Mouse (Mus musculus) embryo, embryonic 9.5 days (tissue): ENCODE measurements around the gene Reln.

Experiments used
- DNase-seq: peaks from one replicate; pipeline ENCODE4 v3.0.0-alpha.2; 2017; ENCODE audit errors: extremely low spot score

The Reln gene

DNA sequence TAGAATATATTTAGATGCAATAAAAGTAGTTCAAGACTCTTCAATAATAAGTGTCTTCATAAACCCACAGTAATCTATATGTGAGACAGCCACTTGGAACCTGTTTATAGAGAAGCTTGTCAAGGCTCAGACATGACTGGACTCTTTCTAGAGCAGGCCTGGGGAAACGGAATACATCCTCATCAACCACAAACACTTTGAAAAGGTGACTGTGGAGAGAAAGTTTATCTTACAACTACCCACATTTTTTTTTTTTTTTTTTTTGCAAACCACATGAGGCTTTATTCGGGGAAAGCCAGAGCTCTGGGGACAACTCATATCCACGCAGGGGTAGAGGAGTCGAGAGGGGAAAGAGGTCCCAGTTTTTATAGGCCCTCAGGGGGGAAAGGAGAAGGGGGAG, 36.6 kb downstream of the Reln start:
- DNase-seq, result no peak

DNA sequence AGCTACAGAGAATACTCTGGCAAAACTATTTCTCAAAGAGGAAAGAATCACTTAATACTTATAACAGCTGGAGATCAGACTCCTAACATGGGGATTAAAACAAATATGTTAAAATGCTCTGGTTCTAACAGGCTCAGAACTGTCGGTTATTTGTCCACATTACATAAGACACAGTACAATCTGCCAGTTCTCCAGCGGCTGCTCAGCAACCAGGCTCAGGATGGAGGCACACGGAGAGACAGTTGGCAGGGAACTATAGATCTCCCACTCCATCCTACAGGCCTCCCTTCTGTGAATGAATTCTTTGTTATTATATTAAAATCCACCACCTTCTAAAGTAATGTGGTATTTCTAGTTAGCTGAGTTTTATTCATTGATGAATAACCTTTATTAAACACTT, 37.4 kb downstream of the Reln start:
- DNase-seq, result no peak

DNA sequence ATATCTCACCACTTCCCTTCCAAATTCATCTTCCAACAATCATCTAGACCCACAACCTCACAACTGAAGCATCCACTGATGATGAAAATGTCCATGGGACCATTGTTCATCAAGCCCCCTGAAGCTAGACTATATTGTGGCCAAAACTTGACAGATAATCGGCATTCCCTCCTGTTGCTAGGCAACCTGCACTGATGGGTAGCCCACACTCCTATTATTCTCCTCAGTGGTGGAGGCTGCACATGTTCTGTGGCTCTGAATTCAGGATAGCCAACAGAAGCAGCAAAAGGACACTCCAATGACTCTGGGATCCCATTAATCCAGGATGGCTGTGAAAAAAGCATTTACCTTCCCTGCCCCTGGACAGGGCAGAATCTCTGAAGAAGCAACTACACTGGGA, 40.8 kb downstream of the Reln start:
- DNase-seq, result peak; percentile 12

DNA sequence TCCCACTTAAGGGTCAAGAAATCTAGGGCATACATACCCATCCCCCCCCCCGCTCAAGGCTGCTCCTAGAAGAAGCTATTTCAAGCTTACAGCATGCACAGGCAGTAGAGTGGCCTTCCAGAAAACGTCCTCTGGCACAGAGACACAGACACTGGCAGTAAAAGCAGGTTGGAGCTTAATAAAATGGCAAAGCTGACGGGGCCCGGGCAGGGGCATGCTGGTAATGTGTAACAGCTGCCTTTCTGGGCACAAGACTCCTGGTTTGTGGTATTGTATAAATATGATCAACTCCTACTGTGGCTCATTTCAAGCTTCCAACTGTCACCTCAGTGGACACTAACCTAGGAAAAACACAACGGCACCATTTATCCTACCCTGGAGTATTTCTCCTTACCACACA, 42.2 kb downstream of the Reln start:
- no peak for DNase-seq

DNA sequence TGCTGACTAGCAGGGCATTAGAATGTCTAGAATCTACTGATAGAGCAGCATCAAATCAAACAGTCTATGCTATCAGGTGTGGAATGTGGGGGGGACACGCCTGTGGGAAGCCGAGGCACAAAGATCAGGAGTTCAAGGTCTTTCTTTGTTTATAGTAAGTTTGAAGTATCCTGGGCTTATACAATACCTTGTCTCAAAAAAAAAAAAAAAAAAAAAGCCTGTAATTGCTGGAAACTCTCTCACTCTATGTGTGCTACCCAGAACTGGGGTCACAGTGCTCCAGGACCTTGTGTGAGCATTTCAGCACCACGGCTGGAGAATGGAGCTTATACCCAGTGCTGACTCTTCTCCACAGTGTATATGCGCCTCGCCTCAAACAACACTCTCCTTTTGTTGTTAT, 43.7 kb downstream of the Reln start:
- no peak for DNase-seq

DNA sequence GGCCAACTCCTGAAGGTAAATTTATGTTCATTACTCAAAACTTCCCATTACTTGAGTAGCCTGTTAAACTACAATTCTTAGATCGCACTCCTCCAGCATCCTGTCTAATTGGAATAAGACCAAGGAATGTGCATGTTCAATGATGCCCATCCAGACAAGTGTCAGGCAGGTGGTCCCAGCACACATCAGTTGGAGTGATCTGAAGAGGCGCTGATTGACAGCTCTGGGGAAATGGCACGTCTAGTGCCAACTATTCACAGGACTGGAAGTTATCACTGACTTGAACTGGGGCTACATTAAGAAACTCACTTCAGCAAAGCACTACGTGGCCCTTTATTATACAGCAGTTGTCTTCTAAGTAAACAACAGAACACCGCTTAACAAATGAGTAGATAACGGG, 44.5 kb downstream of the Reln start:
- no peak for DNase-seq

DNA sequence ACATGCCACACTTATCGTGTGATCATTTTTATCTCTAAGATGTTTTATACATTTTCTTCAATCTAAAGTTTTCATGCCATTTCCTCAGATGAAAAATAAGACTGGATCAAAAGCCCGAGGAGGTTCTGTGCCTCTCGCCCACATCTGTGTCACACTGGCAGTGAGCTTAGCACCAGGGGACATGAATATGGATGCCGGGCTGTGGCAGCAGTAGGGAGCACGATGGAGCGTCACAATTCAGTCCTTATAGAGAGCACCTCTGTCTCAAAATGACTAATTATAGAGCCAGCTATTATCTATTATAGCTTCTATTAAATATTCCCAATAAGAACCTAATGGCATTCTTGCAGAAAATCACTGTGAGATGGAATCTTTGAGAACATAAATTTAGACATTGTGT, 49.3 kb downstream of the Reln start:
- no peak for DNase-seq

DNA sequence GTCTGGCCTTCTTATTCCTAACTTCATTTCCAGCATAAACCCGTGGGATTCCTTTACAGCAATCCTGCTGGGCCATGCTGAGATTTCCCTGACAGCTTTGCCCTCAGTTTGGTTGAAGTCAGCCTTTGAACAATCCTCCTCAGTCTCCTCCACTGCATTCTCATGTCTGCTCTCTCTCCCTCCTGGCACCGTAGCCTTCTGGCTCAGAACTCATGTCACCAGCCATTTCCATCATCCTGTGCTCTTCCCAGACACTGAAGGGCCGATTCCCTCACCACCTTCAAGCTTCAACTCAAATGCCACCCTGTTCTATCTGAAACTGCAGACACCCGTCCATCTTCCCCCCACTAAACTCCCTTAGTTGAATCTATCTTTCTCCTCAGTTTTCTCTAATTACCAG, 53.1 kb downstream of the Reln start:
- DNase-seq, result no peak

DNA sequence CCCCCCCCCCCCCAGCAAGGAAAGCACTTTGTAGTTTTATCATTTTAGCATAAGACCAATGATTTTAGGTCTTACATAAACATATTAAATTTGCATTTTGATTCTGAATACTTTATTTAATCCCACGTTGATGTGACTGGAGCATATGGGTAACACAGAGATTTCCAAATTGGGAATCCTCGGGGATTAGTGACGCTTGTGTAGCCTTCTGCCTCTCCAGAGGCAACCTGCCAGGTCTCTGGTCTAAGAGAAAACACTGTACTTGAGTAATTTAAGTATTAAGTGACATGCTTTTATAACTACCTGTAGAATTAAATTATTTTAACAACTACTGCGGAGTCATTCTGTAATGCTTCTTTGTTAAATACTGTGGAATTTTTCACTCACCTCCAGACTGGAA, 59.1 kb downstream of the Reln start:
- no peak for DNase-seq

DNA sequence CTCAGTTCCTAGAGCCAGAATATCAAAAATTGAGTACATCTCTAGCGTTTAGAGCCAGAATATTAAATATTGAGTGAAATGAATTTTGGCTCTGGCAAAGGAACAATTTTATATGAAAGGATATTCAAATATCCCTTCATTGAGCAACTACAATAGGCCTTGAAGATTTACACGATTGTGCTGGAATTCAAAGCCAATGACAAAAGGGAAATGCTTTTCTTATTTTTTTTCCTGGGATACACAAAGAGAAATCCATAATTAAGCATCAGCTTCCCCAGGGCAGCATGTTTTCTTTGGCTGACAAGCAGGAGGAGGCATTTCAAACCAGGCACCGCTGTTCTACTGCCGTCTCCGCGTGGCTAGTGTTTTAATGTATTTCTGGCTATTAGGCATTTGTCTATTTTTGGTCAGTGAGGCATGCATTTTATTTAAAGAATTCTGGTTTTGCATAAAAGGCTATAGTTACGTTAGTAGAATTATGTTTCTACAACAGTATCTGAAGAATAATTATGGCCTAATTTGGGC, 62.3 kb downstream of the Reln start:
- DNase-seq, result no peak

DNA sequence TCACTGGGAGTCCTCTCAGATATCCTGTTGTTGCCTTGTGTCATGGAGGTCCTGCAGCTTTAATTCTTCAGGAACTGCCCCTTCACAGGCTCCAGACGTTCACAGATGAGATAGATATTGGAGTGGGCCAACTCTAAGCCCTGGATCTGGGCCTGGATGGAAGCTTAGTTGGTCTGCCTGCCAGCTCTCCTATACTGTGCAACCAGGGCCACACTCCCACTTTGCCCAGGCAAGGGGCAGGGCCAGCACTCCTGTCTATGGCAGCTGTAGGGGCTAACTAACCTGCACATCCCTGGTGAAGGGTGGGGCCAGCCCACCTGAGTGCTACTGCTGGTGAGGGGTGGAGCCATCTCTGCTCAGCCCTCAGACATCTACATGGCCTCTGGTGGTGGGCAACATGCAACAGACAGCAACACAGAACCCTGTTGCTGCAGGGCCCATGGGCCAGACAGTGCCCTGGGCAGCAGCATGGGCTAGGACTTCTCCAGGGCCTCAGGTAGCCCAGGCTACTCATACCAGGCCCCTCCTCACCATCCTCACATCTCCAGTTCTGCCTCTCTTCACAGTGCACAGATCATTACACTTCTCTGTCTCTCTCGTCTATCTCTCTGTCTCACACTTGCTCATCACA, 63.9 kb downstream of the Reln start:
- no peak for DNase-seq

DNA sequence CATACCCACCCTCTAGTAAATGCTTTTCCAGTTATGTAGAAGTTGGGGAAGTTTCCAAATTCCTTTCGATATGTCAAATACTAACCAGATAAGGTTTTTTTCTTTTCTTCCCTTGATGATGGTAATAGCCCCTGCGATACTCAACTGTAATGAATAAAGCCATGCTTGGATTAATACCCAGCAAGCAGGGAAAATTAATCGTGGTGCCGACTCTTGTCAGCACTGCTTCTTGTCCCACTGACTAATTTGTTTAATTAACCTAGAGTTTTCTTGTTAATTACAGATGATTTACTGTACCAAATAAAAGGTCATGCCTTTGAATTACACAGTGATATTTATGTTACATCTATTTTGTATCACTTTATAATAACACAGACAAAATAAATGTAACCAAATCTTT, 65.3 kb downstream of the Reln start:
- DNase-seq, result no peak

DNA sequence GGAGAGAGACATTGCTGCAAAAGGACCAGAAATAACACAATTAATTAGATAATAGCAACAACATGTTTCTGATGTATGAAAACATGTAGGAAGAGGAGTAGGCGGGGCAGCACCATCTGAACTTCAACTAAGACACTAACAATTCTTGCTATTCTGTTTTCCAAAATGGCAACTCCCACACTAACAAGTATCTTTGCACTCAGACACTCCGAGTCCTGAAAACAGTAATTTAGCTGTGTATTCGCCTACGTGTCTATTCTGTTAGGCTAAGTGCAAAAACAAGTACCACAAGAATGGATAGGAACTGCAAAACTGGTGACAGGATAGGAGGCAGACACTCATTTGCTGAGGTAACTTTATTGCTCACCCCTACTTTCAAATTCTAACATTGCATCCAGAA, 70.4 kb downstream of the Reln start:
- no peak for DNase-seq

DNA sequence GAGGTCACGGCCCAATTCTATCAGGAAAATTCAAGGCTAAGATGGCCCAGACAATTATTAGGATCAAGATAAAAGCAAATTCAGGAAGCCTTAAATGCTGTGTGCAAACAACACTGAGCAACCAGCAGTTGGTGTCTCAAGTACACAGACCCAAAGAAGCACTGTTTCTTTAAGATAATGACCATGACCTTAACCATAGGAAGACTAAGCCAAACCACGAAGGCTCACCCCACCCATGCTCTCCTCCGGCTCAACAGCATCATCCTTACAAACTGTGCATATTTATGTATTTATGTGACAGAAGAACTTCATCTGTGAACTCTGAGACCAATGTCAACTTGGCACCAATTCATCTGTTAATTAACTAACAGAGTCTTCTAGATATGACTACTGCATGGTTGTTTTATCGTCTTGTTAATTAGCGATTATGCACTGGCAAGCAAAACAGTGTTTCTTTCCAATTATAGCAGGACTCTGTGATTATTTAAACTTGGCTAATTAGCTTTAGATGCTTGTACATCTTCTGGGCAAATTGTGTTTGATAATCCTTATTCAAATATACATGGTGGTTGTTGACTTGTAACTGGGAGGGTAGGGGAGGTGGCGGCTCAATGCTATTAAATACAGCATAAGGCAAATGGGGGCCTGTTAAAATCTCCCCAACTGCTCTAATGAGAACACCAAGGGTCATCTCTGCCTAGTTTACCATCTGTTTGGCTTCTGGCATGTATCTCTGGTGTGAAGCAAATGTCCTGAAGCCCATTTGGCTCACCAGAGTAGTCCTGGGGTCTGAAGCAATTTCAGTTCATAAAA, 77.8 kb downstream of the Reln start:
- DNase-seq, result no peak

DNA sequence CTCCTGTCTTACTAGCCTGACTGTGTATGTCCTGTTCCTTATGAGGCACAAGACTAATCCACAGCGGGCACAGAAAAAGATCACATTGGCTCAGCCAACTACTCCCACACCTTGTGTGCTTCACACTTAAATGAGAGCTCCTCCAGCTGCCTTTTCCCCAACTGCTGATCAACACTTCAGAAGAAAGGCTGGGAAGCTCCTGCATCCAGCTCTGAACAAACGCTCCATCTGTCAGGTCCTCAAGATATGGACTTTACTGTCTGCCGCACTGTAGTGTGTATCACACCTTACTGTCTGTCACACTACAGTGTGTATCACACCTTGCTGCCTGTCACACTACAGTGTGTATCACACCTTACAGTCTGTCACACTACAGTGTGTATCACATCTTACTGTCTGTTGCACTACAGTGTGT, 82.1 kb downstream of the Reln start:
- DNase-seq, result no peak

DNA sequence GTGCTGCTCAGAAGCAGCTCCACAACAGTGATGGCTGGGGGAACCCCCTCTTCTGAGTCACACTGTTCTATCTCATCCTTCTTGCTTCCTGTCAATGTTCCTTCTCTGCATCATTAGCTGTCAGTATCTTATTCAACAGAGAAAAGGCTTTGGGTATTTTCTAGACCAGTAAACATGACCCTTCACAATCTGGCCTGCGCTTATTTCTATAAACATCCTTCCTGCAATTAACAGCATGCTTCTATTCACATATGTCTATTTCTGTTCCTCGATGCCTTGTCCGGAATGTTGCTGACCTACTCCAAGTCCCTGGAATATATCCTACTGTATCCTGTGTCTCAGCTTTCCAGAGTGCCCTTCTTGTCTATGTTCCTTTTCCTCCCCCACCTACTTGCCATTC, 89.2 kb downstream of the Reln start:
- no peak for DNase-seq

DNA sequence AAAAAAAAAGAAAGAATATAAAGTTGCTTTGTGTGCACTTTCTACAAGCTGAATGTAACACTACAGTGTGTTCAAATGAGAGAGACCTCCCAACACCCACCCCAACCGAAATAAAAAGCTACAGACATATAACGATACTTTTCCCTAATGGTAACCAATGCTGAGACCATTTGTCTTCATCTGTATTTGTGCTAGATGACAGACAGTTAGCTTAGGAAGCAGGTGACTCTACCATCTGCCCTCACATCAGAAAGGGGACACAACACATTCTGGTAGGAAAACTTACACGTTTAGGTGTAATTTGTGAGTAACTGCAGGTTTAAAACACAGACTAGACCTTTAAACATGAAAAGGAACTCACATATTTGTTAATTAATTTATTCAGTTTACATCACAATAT, 90.6 kb downstream of the Reln start:
- DNase-seq, result no peak

DNA sequence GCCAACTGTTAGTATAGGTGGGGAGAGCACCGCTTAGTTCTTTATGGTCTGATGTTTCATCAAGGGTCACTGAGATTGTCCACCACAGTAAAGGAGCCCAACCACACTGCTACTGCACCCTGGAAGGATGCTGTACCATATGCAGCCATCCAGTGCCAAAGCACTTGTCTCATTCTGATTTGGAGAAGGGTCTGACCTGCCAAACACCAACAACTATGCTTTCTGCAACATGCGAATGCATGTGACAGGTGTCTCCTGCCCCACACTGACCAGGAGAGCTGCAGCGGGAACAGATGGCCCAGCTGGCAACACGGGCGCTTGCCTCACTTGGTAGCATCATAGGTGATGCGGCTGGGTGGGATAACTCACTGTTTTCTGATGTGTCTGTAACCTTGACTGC, 91.2 kb downstream of the Reln start:
- DNase-seq, result no peak

DNA sequence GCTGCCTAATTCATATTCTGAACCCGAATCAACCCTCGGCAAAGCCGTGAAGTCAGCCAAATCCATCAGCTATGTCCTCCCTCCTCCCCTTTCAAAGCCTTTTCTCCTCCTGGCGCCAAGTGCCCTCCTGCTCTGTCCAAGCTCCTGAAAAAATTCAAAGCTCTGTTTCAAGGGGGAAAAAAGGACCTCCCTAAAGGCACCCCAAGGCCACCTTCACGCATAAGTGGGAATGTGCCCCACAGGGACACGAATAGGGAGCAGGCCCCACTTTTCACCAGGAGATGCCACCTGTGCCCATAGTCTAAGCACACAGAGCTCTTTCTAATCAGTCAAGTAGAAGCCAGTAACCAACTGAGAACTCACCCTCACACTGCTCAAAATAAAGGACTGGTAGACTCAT, 96.7 kb downstream of the Reln start:
- DNase-seq, result no peak

DNA sequence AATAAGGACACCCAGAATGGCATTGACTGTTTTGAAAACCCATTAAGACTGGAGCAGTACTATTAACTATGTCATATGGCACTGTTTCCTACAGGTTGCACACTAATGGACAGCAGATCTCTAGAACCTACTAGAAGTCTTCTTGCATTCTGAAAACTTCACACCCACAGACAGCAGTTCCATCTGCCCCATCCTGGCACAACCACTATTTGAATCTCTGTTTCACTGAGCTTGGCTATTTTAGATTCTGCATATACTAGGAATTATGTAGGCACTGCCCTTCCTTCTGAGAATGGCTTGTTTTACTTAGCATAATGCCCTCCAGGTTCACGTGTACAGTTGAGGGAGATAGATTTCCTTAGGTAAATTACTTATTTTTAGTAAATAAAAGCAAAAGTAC, 99.4 kb downstream of the Reln start:
- no peak for DNase-seq

DNA sequence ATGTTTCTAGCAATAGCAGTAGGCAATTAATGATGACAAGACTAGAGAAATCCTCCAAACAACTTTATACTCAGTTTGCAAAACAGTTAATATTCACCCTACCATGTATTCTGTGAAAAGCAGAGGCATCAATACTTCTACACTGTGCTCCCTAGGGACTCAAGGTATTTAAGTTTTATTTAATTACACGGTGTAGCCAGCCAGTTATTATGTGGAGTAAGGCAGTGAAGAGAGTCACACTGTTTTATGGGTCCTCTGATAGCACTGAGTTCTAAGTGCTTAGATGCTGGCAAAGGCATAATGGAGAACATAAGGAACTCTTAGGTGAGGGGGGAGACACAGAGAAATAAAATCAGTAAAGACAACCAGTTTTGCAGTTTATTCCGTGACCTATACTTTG, 101.0 kb downstream of the Reln start:
- no peak for DNase-seq

DNA sequence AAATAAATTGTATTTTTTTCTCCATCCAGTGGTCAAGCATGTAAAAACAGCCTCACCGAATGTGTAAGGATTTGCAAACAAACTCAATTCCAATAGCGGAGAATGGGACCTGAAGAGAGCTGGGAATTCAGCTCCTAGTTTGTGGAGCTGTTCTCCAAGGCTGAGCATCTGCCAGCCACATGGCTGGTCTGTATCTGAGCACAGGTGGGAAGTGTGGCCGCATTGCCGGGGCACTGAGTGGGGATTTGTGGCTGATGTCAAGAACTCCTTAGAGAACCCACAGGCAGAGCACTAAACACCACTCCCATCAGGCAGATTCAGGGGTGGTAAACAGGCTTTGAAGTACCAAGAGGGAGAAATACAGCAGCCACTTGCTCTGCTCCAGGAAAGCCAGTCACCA, 102.9 kb downstream of the Reln start:
- no peak for DNase-seq

DNA sequence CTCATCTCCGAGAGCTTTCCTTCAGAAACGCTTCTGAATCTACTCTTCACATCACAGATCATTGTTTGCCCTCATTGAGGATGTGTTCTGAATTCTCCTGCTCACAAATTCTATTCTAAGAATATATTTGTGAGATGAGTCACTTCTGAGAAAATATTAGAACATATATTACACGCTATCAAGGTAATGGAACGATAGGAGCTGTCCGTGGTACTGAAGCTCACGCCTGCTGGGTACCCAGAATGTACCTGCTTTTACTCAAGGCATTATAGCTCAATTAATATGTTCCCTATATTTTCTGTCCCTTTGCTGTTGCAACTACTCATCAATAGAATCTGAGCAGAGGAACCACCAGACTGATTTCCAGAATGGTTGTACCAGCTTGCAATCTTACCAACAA, 107.7 kb downstream of the Reln start:
- DNase-seq, result no peak

DNA sequence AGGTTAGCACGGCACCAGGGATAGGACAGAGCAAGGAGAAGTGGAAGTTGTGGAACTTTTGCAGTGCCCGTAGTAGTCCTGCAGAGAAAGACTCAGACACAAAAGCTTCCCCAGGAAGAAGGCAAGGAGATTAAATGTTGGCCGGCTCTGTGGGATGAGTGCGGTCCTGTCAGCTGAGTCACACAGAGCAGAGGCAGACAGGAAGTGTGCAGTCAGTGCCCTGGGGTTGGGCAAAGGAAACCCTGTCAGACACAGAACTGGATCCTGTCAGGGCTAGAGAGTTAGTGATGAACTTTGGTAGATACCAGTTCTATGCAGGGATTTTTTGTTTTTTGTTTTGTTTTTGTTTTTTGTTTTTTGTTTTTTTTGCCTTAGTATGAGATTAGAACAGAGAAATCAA, 120.0 kb downstream of the Reln start:
- no peak for DNase-seq
